Mouse (Mus musculus) lung, embryonic 16.5 days (tissue): ENCODE measurements around the gene Ppp2r5b. TPM values are rescaled to one million over a fixed set of nuclear protein-coding genes. Genes with fewer than 3 reads are reported as not detected.

ENCODE experiments used
- ATAC-seq: fragments of 200-750 bp; cut with Nextera tagmentation; 2 replicates; pipeline ENCODE4 v1.8.0; 2017; ENCODE audit warnings: low read depth, mild to moderate bottlenecking, moderate library complexity
- H3K27ac ChIP-seq: fragments of 300-500 bp; sonication (generic); 2 replicates; pipeline ENCODE4 v1.5.1; 2014; ENCODE audit warnings: mild to moderate bottlenecking, control low read depth, low read length
- H3K27me3 ChIP-seq: fragments of 300-500 bp; sonication (generic); 2 replicates; pipeline ENCODE4 v1.6.1; 2014; ENCODE audit warnings: low read depth, low read length, mixed read lengths; ENCODE audit not compliant: control insufficient read depth, insufficient read depth
- H3K36me3 ChIP-seq: fragments of 300-500 bp; sonication (generic); 2 replicates; pipeline ENCODE4 v1.6.1; 2014; ENCODE audit warnings: low read length; ENCODE audit not compliant: control insufficient read depth, insufficient read depth
- H3K4me1 ChIP-seq: fragments of 300-500 bp; sonication (generic); replicated peaks from 2 replicates; pipeline ENCODE4 v1.6.1; 2014; ENCODE audit warnings: low read length, mixed read lengths; ENCODE audit not compliant: control insufficient read depth, insufficient read depth
- H3K4me2 ChIP-seq: fragments of 300-500 bp; sonication (generic); 2 replicates; pipeline ENCODE4 v1.6.1; 2014; ENCODE audit warnings: low read depth, low read length, control low read depth
- H3K4me3 ChIP-seq: fragments of 300-500 bp; sonication (generic); 2 replicates; pipeline ENCODE4 v1.5.1; 2014; ENCODE audit warnings: mild to moderate bottlenecking, low read length, control low read depth
- H3K9ac ChIP-seq: fragments of 300-500 bp; sonication (generic); 2 replicates; pipeline ENCODE4 v1.6.1; 2014; ENCODE audit warnings: low read length, control low read depth
- H3K9me3 ChIP-seq: fragments of 300-500 bp; sonication (generic); 2 replicates; pipeline ENCODE4 v1.6.1; 2016; ENCODE audit warnings: low read length; ENCODE audit not compliant: control insufficient read depth
- WGBS: fragments of 180-500 bp; shearing (Covaris S2); extraction: QIAGEN DNeasy Blood & Tissue Kit; methylation state at CpG from one replicate; pipeline ENCODE4 v1.1.7; 2014; 5-methylcytosine and 5-hydroxymethylcytosine counted together
- polyA plus RNA-seq: library from polyadenylated mRNA; unstranded; fragments of >200 nt; fragmentation: Nextera tagmentation; extraction: Ambion mirVana; gene quantifications from 2 replicates; pipeline ENCODE4 v1.2.1, GENCODE M21; 2015

Ppp2r5b gene
- polyA plus RNA-seq, 1 experiment from 2014 or later = 17.8 TPM

DNA sequence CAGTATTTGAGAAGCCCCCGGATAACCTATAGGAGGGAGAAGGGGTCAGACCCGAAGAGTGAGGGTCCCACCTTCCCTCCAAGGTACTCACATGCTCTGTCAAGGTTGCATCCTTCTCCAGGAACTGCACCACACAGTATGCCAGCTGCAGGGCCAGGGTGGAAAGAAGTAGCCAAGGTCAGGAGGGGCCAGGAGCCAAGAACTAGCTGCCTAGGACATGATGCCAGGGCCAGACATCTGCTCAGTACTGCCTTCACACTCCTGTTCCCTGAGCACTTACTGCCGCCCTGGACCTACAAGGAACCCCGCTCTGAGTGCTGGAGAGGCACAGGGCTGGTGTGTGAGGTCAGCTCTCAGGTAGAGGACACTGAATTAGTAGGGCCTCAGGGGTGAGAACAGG, 5.3 kb downstream of the Ppp2r5b start:
- H3K4me1 ChIP-seq = peaks cover 12% of the 10 kb centered on the region
- no peak overlapping the region for H3K27ac ChIP-seq
- no peaks in the 10 kb centered on the region for H3K9me3 ChIP-seq
- H3K4me3 ChIP-seq = no peak overlapping the region
- ATAC-seq = no peak
- no peak overlapping the region for H3K4me2 ChIP-seq
- H3K36me3 ChIP-seq = peaks cover 12% of the 10 kb centered on the region
- H3K9ac ChIP-seq = no peak overlapping the region
- 80% methylated on average over 4 of the region's 4 CpGs for WGBS
- no peaks in the 10 kb centered on the region for H3K27me3 ChIP-seq

DNA sequence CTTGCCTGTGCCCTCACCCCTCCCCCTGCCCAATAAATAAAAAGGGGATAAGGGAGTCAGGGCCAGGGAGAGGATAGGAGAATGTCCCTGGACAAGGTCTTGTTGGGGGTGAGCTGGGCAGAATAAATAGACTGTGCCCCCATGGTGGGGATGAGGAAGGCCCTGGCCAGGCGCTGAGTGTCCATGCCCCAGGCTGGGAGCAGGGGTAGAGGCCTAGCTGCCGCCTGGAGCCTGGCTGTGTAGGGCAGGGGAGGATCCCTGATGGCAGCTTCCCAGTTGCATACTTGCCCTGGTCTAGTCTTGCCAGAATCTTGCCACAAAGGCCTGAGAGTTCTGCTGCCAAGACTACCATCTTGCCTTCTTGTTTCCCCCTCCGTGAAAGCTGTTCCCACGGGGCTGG, 7.8 kb downstream of the Ppp2r5b start:
- no peak overlapping the region for H3K27ac ChIP-seq
- no peaks in the 10 kb centered on the region for H3K27me3 ChIP-seq
- peaks cover 12% of the 10 kb centered on the region for H3K36me3 ChIP-seq
- no peak; the same call in 1 of the 2 replicates for ATAC-seq
- 80% methylated on average over 4 of the region's 4 CpGs for WGBS
- H3K4me2 ChIP-seq = no peak overlapping the region
- H3K9me3 ChIP-seq = no peaks in the 10 kb centered on the region
- H3K4me1 ChIP-seq = no peaks in the 10 kb centered on the region
- no peak overlapping the region for H3K4me3 ChIP-seq
- no peak overlapping the region for H3K9ac ChIP-seq

DNA sequence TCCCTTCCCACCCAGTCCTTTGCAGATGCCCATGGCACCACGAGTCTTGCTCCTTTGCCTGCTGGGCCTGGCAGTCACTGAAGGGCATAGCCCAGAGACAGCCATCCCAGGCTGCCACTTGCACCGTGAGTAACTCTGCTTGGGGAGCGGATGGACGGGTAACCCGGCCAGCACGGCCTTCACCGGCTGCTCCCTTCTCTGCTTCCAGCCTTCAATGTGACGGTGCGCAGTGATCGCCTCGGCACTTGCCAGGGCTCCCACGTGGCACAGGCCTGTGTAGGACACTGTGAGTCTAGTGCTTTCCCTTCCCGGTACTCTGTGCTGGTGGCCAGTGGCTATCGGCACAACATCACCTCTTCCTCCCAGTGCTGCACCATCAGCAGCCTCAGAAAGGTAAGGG, 8.9 kb downstream of the Ppp2r5b start:
- H3K36me3 ChIP-seq = peaks cover 12% of the 10 kb centered on the region
- no peaks in the 10 kb centered on the region for H3K9me3 ChIP-seq
- no peaks in the 10 kb centered on the region for H3K4me1 ChIP-seq
- 0 out of 2 replicates have a peak, but pooled peaks have one; percentile 5 for ATAC-seq
- H3K9ac ChIP-seq = no peak overlapping the region
- 81% methylated on average over 14 of the region's 14 CpGs for WGBS
- no peaks in the 10 kb centered on the region for H3K27me3 ChIP-seq
- H3K4me3 ChIP-seq = no peak overlapping the region
- H3K27ac ChIP-seq = no peak overlapping the region
- no peak overlapping the region for H3K4me2 ChIP-seq

DNA sequence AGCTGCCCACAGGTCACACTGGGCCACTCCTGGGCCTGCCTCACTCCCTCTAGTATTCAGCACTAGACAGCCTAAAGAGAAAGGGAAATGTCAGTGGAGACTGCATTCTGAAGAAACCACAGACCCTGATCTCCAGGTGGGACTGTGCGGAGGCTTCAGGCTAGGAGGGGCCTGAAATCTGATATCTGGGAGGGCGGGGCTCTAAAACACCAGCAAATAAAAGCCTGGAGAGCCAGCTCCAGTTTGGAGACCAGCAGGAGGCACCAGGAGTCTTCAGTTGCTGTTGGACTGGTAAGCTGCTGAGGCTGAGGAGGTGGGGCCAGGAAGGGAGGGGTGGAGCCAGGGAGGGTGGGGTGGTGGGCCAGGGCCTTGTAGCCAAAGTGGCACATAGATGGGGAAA, 9.5 kb downstream of the Ppp2r5b start, which contains the start of gene Gpha2:
Gene Gpha2, plus strand, starts transcription at position 246 of the 400 bp plus-strand sequence.
- no peak within 1 kb of the TSS for H3K9ac ChIP-seq
- no peaks in the 10 kb centered on the region for H3K27me3 ChIP-seq
- peak; percentile 52; the same call in 1 of the 2 replicates for ATAC-seq
- 20% methylated on average over 2 of the region's 2 CpGs for WGBS
- no peak within 1 kb of the TSS for H3K4me3 ChIP-seq
- no peaks in the 10 kb centered on the region for H3K4me1 ChIP-seq
- peaks cover 8% of the 10 kb centered on the region for H3K36me3 ChIP-seq
- H3K27ac ChIP-seq = no peak within 1 kb of the TSS
- H3K9me3 ChIP-seq = no peaks in the 10 kb centered on the region
- H3K4me2 ChIP-seq = no peak within 1 kb of the TSS

DNA sequence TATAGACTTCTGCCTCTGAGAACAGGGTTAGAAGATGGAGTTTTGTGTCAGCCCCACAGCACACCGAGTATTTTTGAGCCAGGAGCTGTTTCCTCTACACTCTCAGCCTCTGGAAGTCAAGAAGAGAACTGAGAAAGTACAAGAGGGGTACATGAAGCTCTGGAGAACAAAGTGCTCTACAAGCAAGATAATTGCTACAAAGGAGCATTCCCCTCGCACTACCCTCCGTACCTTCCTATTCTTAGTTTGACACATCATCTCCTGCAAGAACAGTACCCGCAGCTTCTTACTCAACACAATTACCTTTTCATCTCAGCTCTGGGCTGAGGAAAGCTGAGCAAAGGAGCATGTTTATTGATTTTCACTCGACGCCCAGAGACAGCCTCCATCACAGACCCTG, 17.1 kb downstream of the Ppp2r5b start:
- Histone ChIP-seq H3K9ac (no peak overlapping the region), H3K9me3 (no peaks in the 10 kb centered on the region), H3K27ac (no peak overlapping the region), H3K4me3 (no peak overlapping the region), H3K27me3 (no peaks in the 10 kb centered on the region), H3K4me2 (no peak overlapping the region), H3K36me3 (no peaks in the 10 kb centered on the region), H3K4me1 (no peaks in the 10 kb centered on the region)
- 58% methylated on average over 6 of the region's 6 CpGs for WGBS
- ATAC-seq = no peak

DNA sequence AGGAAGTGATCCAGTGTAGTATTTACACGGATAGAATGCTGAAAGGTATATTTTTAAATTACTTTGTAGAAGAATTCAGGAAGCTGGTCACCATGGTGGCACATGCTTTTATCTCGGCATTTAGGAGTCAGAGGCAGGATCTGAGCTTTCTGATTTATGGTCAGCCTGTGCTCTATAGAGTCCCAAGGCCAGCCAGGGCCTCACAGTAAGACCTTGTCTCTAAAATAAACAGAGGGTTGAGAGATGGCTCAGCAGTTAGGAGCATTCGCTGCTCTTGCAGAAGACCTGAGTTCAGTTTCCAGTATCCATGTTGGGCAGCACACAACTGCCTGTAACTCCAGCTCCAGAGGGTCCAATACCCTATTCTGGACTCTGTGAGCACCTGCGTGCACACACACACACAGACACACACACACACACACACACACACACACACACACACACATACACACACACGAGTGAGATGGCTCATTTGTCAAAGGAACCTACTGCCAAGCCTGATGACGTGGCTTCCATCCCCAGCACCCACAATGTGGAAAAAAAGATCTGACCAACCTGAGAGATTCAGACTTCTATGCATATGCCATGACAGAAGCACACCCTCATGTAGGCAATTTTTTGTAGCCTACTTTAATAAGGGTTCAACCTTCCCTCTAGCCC, 19.5 kb downstream of the Ppp2r5b start:
- Histone ChIP-seq H3K27ac (no peak overlapping the region), H3K4me1 (no peaks in the 10 kb centered on the region), H3K9ac (no peak overlapping the region), H3K4me3 (no peak overlapping the region), H3K4me2 (no peak overlapping the region), H3K36me3 (no peaks in the 10 kb centered on the region), H3K27me3 (no peaks in the 10 kb centered on the region), H3K9me3 (no peaks in the 10 kb centered on the region)
- ATAC-seq = no peak
- WGBS = 56% methylated on average over 6 of the region's 6 CpGs

DNA sequence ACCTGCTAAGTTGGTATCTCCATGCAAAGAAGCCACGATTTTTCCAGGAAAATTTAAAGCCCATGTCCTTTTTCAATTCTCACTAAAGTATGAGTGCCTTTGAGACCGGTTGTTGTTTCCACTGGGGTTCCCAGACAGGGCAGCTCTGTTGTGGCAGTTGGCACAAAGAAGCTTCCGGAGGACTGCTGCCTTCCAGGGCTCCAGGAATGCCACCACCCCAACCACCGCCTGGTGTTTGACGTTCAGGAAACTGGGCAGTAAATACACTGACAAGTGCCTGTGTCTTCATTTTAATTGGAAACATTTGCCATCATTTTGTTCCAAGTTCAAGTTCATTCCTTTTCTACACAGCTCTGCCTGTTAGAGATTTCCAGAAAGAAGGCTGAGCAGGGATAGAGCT, 29.0 kb downstream of the Ppp2r5b start:
- Histone ChIP-seq H3K27ac (no peak overlapping the region), H3K4me2 (no peak overlapping the region), H3K27me3 (no peaks in the 10 kb centered on the region), H3K36me3 (no peaks in the 10 kb centered on the region), H3K4me3 (no peak overlapping the region), H3K9ac (no peak overlapping the region), H3K4me1 (no peaks in the 10 kb centered on the region), H3K9me3 (no peaks in the 10 kb centered on the region)
- 59% methylated on average over 5 of the region's 5 CpGs for WGBS
- no peak for ATAC-seq

DNA sequence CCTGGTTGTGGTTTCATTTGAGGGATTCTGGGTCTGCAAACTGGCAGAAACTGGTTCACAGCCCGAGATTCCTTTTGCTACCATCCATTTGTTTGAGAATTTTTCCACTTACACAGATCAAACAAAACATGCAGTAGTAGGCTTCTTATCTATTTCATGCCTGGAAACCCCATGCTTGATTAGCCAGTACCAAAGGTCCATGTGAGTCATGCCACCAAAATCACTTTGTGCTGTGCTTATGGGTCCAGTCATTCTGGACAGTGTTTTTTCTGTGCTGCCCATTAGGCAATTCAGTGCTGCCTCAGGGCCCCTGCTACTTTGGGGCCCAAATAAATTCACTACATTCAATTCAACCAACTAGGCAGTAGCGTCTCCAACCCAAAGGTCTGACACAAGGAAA, 31.4 kb downstream of the Ppp2r5b start:
- Histone ChIP-seq H3K4me3 (no peak overlapping the region), H3K27ac (no peak overlapping the region), H3K4me2 (no peak overlapping the region), H3K4me1 (no peaks in the 10 kb centered on the region), H3K36me3 (no peaks in the 10 kb centered on the region), H3K27me3 (no peaks in the 10 kb centered on the region), H3K9ac (no peak overlapping the region), H3K9me3 (no peaks in the 10 kb centered on the region)
- 54% methylated on average over 2 of the region's 2 CpGs for WGBS
- no peak for ATAC-seq

DNA sequence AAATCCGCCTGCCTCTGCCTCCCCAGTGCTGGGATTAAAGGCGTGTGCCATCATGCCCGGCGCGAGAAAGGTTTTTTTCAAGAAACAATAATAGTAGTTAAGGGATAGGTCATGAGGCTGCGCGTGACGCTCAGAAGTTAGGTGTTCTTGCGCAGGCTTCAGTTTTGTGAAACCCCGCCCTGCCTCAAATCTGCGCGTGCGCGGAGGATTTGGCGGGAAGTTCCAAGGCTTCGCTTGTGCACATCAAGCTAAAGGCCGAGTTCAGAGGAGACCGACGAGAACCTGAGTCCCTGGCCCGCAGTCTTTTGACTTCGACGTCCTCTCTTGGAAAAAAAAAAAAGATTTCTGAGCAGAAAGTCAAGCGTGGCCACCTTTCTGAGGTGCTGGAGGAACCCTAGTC, 51.5 kb downstream of the Ppp2r5b start, which contains the start of gene Majin:
Gene Majin, plus strand, starts transcription at position 258 of the 400 bp plus-strand sequence.
- H3K36me3 ChIP-seq = no peaks in the 10 kb centered on the region
- no peak for ATAC-seq
- H3K9me3 ChIP-seq = no peaks in the 10 kb centered on the region
- H3K27me3 ChIP-seq = no peaks in the 10 kb centered on the region
- WGBS = 80% methylated on average over 23 of the region's 23 CpGs
- H3K4me2 ChIP-seq = no peak within 1 kb of the TSS
- no peaks in the 10 kb centered on the region for H3K4me1 ChIP-seq
- no peak within 1 kb of the TSS for H3K9ac ChIP-seq
- H3K27ac ChIP-seq = no peak within 1 kb of the TSS
- no peak within 1 kb of the TSS for H3K4me3 ChIP-seq
